In the genomic region with DNA sequence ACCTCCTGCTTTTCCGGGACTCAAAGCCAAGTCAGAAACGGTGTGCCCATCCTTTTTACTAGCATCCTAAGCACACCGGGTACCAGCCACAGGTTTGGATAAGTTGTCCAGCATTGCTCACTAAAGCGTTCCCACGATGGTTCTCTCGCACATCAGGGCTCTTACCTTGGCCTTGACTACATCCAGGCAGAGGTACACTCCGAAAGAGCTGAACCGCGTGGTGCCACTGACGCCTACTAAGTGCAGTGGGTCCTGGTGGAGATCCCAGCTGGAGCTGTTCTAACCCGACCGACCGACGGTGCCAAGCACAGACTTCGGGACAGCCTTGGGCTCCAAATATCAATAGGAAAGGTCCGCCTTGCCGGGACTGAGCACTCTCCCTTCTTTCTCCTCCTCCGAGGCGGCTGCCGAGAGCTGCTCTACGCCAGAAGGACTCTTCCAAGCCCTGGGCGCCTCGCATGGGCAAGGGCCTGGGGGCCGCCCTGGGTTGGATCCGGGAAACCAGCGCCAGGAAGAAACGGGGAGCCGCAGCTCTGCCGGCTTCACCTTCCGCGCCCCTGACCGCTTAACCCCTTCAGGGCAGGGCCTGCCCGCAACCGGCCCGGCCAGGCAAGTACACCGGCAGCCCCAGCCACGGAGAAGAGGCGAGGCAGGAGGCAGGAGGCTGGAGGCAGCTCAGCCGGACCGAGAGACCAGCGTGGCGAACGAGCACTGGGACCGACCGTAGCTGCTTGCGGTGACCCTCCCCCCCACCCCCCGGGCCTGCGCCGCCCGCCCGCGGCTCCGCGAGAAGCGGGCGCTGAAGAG, we compare ENCODE assay signal across 8 mouse cellular contexts. TPM values are rescaled to one million over a fixed set of nuclear protein-coding genes. Genes with fewer than 3 reads are reported as not detected.
DNase-seq lines count a peak whose midpoint lies in the region; ATAC-seq and TF ChIP-seq lines count a peak whose summit lies in the region.

No protein-coding gene starts in this region.

- no peaks in the 10 kb centered on the region for H3K36me3 ChIP-seq in spleen, adult 2 months (ENCODE audit: control insufficient read depth, insufficient read depth, low read length)
- H3K36me3 ChIP-seq in heart, adult 2 months (ENCODE audit: control insufficient read depth, insufficient read depth, low read length) = peaks cover 8% of the 10 kb centered on the region
- no peaks in the 10 kb centered on the region for H3K36me3 ChIP-seq in kidney, adult 2 months (ENCODE audit: control insufficient read depth, insufficient read depth, low read length)
- no peaks in the 10 kb centered on the region for H3K36me3 ChIP-seq in liver, embryonic 14.5 days (replicated peaks; ENCODE audit: control insufficient read depth, insufficient read depth, low read depth)
- no peaks in the 10 kb centered on the region for H3K36me3 ChIP-seq in neural tube, embryonic 11.5 days (ENCODE audit: control insufficient read depth, insufficient read depth, low read length)

- no peak overlapping the region for H3K27ac ChIP-seq in spleen, adult 2 months (ENCODE audit: insufficient read depth, low read length)
- peak overlapping the region; percentile 91 for H3K27ac ChIP-seq in heart, adult 2 months
- H3K27ac ChIP-seq in kidney, adult 2 months (ENCODE audit: insufficient read depth, low read depth, low read length) = no peak overlapping the region
- H3K27ac ChIP-seq in liver, embryonic 14.5 days = no peak overlapping the region
- peak overlapping the region; percentile 94 for H3K27ac ChIP-seq in neural tube, embryonic 11.5 days (ENCODE audit: low read depth, low read length)

- 4% methylated on average over 56 of the region's 56 CpGs for WGBS in spleen, adult 2 months
- 1% methylated on average over 55 of the region's 56 CpGs for WGBS in heart, adult 2 months
- 2% methylated on average over 56 of the region's 56 CpGs for WGBS in kidney, adult 2 months
- WGBS in liver, embryonic 14.5 days (ENCODE audit: insufficient replicate concordance) = 2% methylated on average over 52 of the region's 56 CpGs
- 0% methylated on average over 54 of the region's 56 CpGs for WGBS in neural tube, embryonic 11.5 days

- H3K4me1 ChIP-seq in spleen, adult 2 months (ENCODE audit: control insufficient read depth, insufficient read depth, insufficient read length) = peaks cover 15% of the 10 kb centered on the region
- H3K4me1 ChIP-seq in heart, adult 2 months (ENCODE audit: control insufficient read depth, insufficient read depth, low read length) = peaks cover 6% of the 10 kb centered on the region
- H3K4me1 ChIP-seq in kidney, adult 2 months (ENCODE audit: control insufficient read depth, insufficient read depth, low read length) = peaks cover 4% of the 10 kb centered on the region; the same call in 1 of the 2 replicates
- H3K4me1 ChIP-seq in liver, embryonic 14.5 days (replicated peaks; ENCODE audit: control insufficient read depth in 2 of 2, insufficient read depth in 2 of 2, low read length in 1 of 2) = peaks cover 0 to 4% of the 10 kb centered on the region in 2 experiments; a peak in 2 of 4 replicates
- H3K4me1 ChIP-seq in neural tube, embryonic 11.5 days (ENCODE audit: control insufficient read depth, insufficient read depth, low read length) = peaks cover 15% of the 10 kb centered on the region

- H3K4me2 ChIP-seq in liver, embryonic 14.5 days (ENCODE audit: low read depth) = peak overlapping the region; percentile 73
- peak overlapping the region; percentile 79 for H3K4me2 ChIP-seq in neural tube, embryonic 11.5 days (ENCODE audit: low read depth)

- peak in 1 of 2 experiments; percentile 9 for DNase-seq in spleen, adult 2 months (ENCODE audit: low read depth in 1 of 2, low spot score in 2 of 2)
- no peak for DNase-seq in spleen, adult 12 weeks (ENCODE audit: low spot score)
- DNase-seq in embryo, embryonic 11.5 days (ENCODE audit: low read depth, low spot score) = peak; percentile 20
- peak; percentile 61 to 71 for DNase-seq in heart, adult 2 months
- peak; percentile 46 for DNase-seq in kidney, adult 2 months
- DNase-seq in liver, embryonic 14.5 days (ENCODE audit: low read depth in 3 of 3, low spot score in 3 of 3) = no peak
- peak; percentile 68 for DNase-seq in neural tube, embryonic 11.5 days (ENCODE audit: low spot score)
- DNase-seq in thymus, postnatal 10 days (ENCODE audit: low spot score in 2 of 2) = peak; percentile 6

- H3K4me3 ChIP-seq in spleen, adult 2 months (ENCODE audit: extremely low read depth, insufficient read depth, insufficient read length) = peak overlapping the region; percentile 78; the same call in 1 of the 2 replicates
- H3K4me3 ChIP-seq in heart, adult 2 months = peak overlapping the region; percentile 99
- peak overlapping the region; percentile 64 for H3K4me3 ChIP-seq in kidney, adult 2 months (ENCODE audit: insufficient read depth, low read depth, low read length)
- peak overlapping the region; percentile 62 to 65 for H3K4me3 ChIP-seq in liver, embryonic 14.5 days (ENCODE audit: insufficient read depth in 1 of 2, low read depth in 2 of 2, low read length in 2 of 2)
- peak overlapping the region; percentile 90 for H3K4me3 ChIP-seq in neural tube, embryonic 11.5 days (ENCODE audit: low read depth, low read length)

- H3K9me3 ChIP-seq in liver, embryonic 14.5 days (ENCODE audit: control insufficient read depth, low read length) = no peaks in the 10 kb centered on the region
- no peaks in the 10 kb centered on the region for H3K9me3 ChIP-seq in neural tube, embryonic 11.5 days (ENCODE audit: control insufficient read depth, low read length)

- H3K9ac ChIP-seq in heart, adult 2 months (ENCODE audit: low read depth, low read length) = peak overlapping the region; percentile 94
- peak overlapping the region; percentile 18 for H3K9ac ChIP-seq in liver, embryonic 14.5 days (replicated peaks)
- H3K9ac ChIP-seq in neural tube, embryonic 11.5 days (ENCODE audit: low read length) = peak overlapping the region; percentile 93

- TF ChIP-seq CTCF in spleen, adult 2 months (IDR thresholded peaks at IDR 0.05; ENCODE audit: extremely low read depth, insufficient read depth, insufficient read length, insufficient replicate concordance) = no peak
- TF ChIP-seq CTCF in heart, adult 2 months (IDR thresholded peaks at IDR 0.05) = no peak
- no peak for TF ChIP-seq CTCF in kidney, adult 2 months (conservative IDR thresholded peaks at IDR 0.05; ENCODE audit: insufficient read depth, insufficient read length, low read depth, low read length)
- no peak for TF ChIP-seq CTCF in liver, embryonic 14.5 days (IDR thresholded peaks at IDR 0.05; ENCODE audit: low read depth)

- peaks cover 10% of the 10 kb centered on the region for H3K27me3 ChIP-seq in spleen, adult 2 months (ENCODE audit: control insufficient read depth, insufficient read depth, low read length)
- no peaks in the 10 kb centered on the region for H3K27me3 ChIP-seq in heart, adult 2 months (ENCODE audit: control insufficient read depth, insufficient read depth, low read length)
- no peaks in the 10 kb centered on the region for H3K27me3 ChIP-seq in kidney, adult 2 months (replicated peaks; ENCODE audit: control insufficient read depth, insufficient read depth, low read length)
- H3K27me3 ChIP-seq in liver, embryonic 14.5 days (ENCODE audit: control insufficient read depth, insufficient read depth, low read length) = peaks cover 29% of the 10 kb centered on the region
- H3K27me3 ChIP-seq in neural tube, embryonic 11.5 days (ENCODE audit: control insufficient read depth, insufficient read depth, low read length) = no peaks in the 10 kb centered on the region

- no peak for TF ChIP-seq EP300 in heart, adult 2 months (IDR thresholded peaks at IDR 0.05; ENCODE audit: insufficient read depth, low read depth, low read length)
- no peak for TF ChIP-seq EP300 in liver, embryonic 14.5 days (IDR thresholded peaks at IDR 0.05; ENCODE audit: low read depth)

- TF ChIP-seq POLR2A in spleen, adult 2 months (IDR thresholded peaks at IDR 0.05; ENCODE audit: low read depth, low read length) = no peak
- TF ChIP-seq POLR2A in heart, adult 2 months (IDR thresholded peaks at IDR 0.05; ENCODE audit: insufficient read depth, low read depth, low read length) = no peak
- TF ChIP-seq POLR2A in kidney, adult 2 months (IDR thresholded peaks at IDR 0.05; ENCODE audit: low read depth, low read length) = no peak

- H3K79me2 ChIP-seq in heart, adult 2 months (replicated peaks; ENCODE audit: control insufficient read depth, insufficient read depth, low read length) = peaks cover 1% of the 10 kb centered on the region; the same call in 1 of the 2 replicates

- intact Hi-C loops in heart, adult 2 months (cut with DNase I) = loop anchor here (5.0 kb wide), 1 partner anchor 40 kb away; no protein-coding TSS in a partner anchor

- ATAC-seq in liver, embryonic 14.5 days (ENCODE audit: insufficient read depth) = peak; percentile 11
- ATAC-seq in neural tube, embryonic 11.5 days (ENCODE audit: insufficient read depth, low FRiP score, low TSS enrichment) = peak; percentile 38

RNA-seq across cellular contexts. Expression of a gene that starts 0.8 kb away (rescaled TPM):
- polyA plus RNA-seq in spleen, adult 2 months (2012; rRNA removed) = 2.1 TPM in 2 replicates
- 10 to 100 TPM; 36.0 to 42.0 TPM for total RNA-seq in heart, adult 2 months (2021)
- polyA plus RNA-seq in heart, adult 2 months (2012; rRNA removed) = 20.7 and 39.1 TPM in 2 replicates
- 8.3 and 9.1 TPM in 2 replicates for polyA plus RNA-seq in kidney, adult 2 months (2012; rRNA removed)
- 1.1 TPM in 2 replicates for polyA plus RNA-seq in liver, embryonic 14.5 days (2012; rRNA removed)
- polyA plus RNA-seq in liver, embryonic 14.5 days (2014; fragmentation: Nextera tagmentation; extraction: Ambion mirVana) = 0.56 and 0.97 TPM in 2 replicates
- 10.0 and 11.0 TPM in 2 replicates for polyA plus RNA-seq in neural tube, embryonic 11.5 days (2014; fragmentation: Nextera tagmentation; extraction: Ambion mirVana)

Comparison
In these comparisons a context has a peak if more than half of its experiments do, and no peak if none do; other contexts are left out.
1. DNase-seq: peak in embryo, embryonic 11.5 days (single experiment), heart, adult 2 months (2 of 2), kidney, adult 2 months (single experiment), neural tube, embryonic 11.5 days (single experiment) and thymus, postnatal 10 days (2 of 2); none in spleen, adult 12 weeks (single experiment) and liver, embryonic 14.5 days (0 of 3).
2. H3K27ac ChIP-seq: peak in heart, adult 2 months (single experiment) and neural tube, embryonic 11.5 days (single experiment); none in spleen, adult 2 months (single experiment), kidney, adult 2 months (single experiment) and liver, embryonic 14.5 days (single experiment).
3. H3K9ac ChIP-seq: peak in every context shown above with its lines; median percentile 94 in heart, adult 2 months; 93 in neural tube, embryonic 11.5 days; 18 in liver, embryonic 14.5 days.
4. Peak in every context shown above with its lines, with median percentiles within 50 percentile points of each other: H3K4me3 ChIP-seq.